In the genomic region with DNA sequence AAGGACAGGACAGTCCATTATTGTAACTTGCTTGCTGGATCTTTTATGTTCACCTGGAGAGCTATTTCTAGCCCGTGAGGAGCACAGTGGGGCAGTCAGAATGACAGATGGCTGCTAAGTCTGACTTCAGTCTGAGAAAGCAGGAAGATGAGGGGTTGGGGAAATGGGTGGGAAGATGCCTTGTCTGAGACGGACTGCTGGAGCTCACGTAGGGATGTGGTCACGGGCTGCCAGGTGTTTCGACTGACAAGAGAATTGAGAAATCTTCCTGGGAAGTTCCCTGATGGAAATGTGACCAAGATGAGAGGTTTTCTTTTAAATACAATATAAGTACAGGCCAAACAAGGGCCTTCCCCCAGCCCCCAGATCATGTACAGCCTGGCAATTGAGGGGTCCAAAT, we compare ENCODE assay signal across 20 mouse cellular contexts.
DNase-seq lines count a peak whose midpoint lies in the region; TF ChIP-seq lines count a peak whose summit lies in the region.
"Had no signal": no experiment of that assay in that cellular context is flagged by ENCODE, and none has a peak within 500 bp of the region (broad histone marks: within the 10 kb centered on the region; RNA-seq: fewer than 3 reads in every experiment).

No protein-coding gene starts in this region.

- peaks cover 25% of the 10 kb centered on the region for H3K4me1 ChIP-seq in cerebellum, adult 2 months (ENCODE audit: control insufficient read depth, insufficient read depth, low read length)

- H3K4me3 ChIP-seq in cerebellum, adult 2 months (replicated peaks; ENCODE audit: insufficient read depth, low read depth, low read length), result no peak overlapping the region
- H3K4me3 ChIP-seq: forebrain, embryonic 10.5 days; forebrain, embryonic 13.5 days; heart, embryonic 12.5 days; heart, embryonic 15.5 days; hindbrain, embryonic 12.5 days; hindbrain, embryonic 15.5 days had no signal

- intact Hi-C loops in heart, postnatal 10 days (cut with DNase I), result no loop called here

- no peak overlapping the region for H3K27ac ChIP-seq in cerebellum, adult 2 months (ENCODE audit: insufficient read depth, low read length)
- H3K27ac ChIP-seq: forebrain, embryonic 10.5 days; forebrain, embryonic 13.5 days; heart, embryonic 15.5 days; hindbrain, embryonic 12.5 days; hindbrain, embryonic 15.5 days had no signal

- TF ChIP-seq POLR2A in cerebellum, adult 2 months (IDR thresholded peaks at IDR 0.05; ENCODE audit: borderline replicate concordance, insufficient read depth, low read length), result no peak

- 24% methylated on average over 5 of the region's 5 CpGs for WGBS in cerebellum, adult 2 months

- H3K27me3 ChIP-seq in cerebellum, adult 2 months (ENCODE audit: control insufficient read depth, insufficient read depth, low read length), result no peaks in the 10 kb centered on the region
- H3K27me3 ChIP-seq: CH12.LX; forebrain, embryonic 13.5 days; heart, embryonic 12.5 days; heart, embryonic 15.5 days; hindbrain, embryonic 12.5 days; hindbrain, embryonic 15.5 days; Patski had no signal

- DNase-seq in cerebellum, adult 2 months, result peak; percentile 35 to 49
- no peak for DNase-seq in cerebellum, postnatal 4 days (ENCODE audit: low spot score in 2 of 2)
- peak; percentile 70 for DNase-seq in heart, adult 11 months
- DNase-seq in heart, postnatal 10 days, result no peak
- peak; percentile 43 to 44 for DNase-seq in cerebellum, postnatal 25 days
- no peak for DNase-seq in embryo, embryonic 10 days (ENCODE audit: low spot score)
- DNase-seq: adrenal gland, postnatal 10 days; B cell, adult 2 months; gastrocnemius, postnatal 10 days; gastrocnemius, postnatal 36 days; heart, postnatal 14 days; kidney, adult 2 months had no signal

- no peak for TF ChIP-seq CTCF in cerebellum, adult 2 months (IDR thresholded peaks at IDR 0.05; ENCODE audit: borderline replicate concordance, insufficient read depth, low read depth, low read length)

Comparison
In these comparisons a context has a peak if more than half of its experiments do, and no peak if none do; other contexts are left out.
1. DNase-seq: peak in cerebellum, adult 2 months (2 of 2), heart, adult 11 months (single experiment) and cerebellum, postnatal 25 days (2 of 2); none in cerebellum, postnatal 4 days (0 of 2), heart, postnatal 10 days (0 of 2) and embryo, embryonic 10 days (single experiment).